Mouse (Mus musculus): ENCODE results near the gene Isca2.

The Isca2 gene

GRCm38 (mm10) chr12:84771981-84772520 is 1.0 kb upstream of the Isca2 start:
- no peak for DNase-seq (ENCODE audit: low spot score in 2 of 2)

- no peak for DNase-seq (ENCODE audit: low spot score in 2 of 2)
Observed at GRCm38 (mm10) chr12:84773476-84773875, 425 bp downstream of the Isca2 start.

GRCm38 (mm10) chr12:84774376-84774775 is 1.3 kb downstream of the Isca2 start:
- no peak for DNase-seq (ENCODE audit: low spot score in 2 of 2)

- DNase-seq (ENCODE audit: low spot score in 2 of 2), result no peak
Observed at GRCm38 (mm10) chr12:84776229-84776628, 3.2 kb downstream of the Isca2 start.

- peak; percentile 84 to 85 for DNase-seq (ENCODE audit: low spot score in 2 of 2)
Observed at GRCm38 (mm10) chr12:84784604-84785381, 11.7 kb downstream of the Isca2 start.

GRCm38 (mm10) chr12:84786091-84786490 is 13.0 kb downstream of the Isca2 start:
- DNase-seq (ENCODE audit: low spot score in 2 of 2), result no peak

- no peak for DNase-seq (ENCODE audit: low spot score in 2 of 2)
Observed at GRCm38 (mm10) chr12:84790853-84791252, 17.8 kb downstream of the Isca2 start.

- DNase-seq (ENCODE audit: low spot score in 2 of 2), result no peak
Observed at GRCm38 (mm10) chr12:84792629-84793028, 19.6 kb downstream of the Isca2 start.

- DNase-seq (ENCODE audit: low spot score in 2 of 2), result no peak
Observed at GRCm38 (mm10) chr12:84794647-84795046, 21.6 kb downstream of the Isca2 start.

- no peak for DNase-seq (ENCODE audit: low spot score in 2 of 2)
Observed at GRCm38 (mm10) chr12:84799086-84799485, 26.0 kb downstream of the Isca2 start.

GRCm38 (mm10) chr12:84800419-84800818 is 27.4 kb downstream of the Isca2 start:
- no peak for DNase-seq (ENCODE audit: low spot score in 2 of 2)

- DNase-seq (ENCODE audit: low spot score in 2 of 2), result no peak
Observed at GRCm38 (mm10) chr12:84801532-84802110, 28.6 kb downstream of the Isca2 start.

GRCm38 (mm10) chr12:84802625-84803024 is 29.6 kb downstream of the Isca2 start:
- DNase-seq (ENCODE audit: low spot score in 2 of 2), result no peak

GRCm38 (mm10) chr12:84805228-84805842 is 32.3 kb downstream of the Isca2 start:
- no peak for DNase-seq (ENCODE audit: low spot score in 2 of 2)

GRCm38 (mm10) chr12:84806010-84806409 is 33.0 kb downstream of the Isca2 start:
- DNase-seq (ENCODE audit: low spot score in 2 of 2), result no peak

- DNase-seq (ENCODE audit: low spot score in 2 of 2), result no peak
Observed at GRCm38 (mm10) chr12:84806726-84807125, 33.7 kb downstream of the Isca2 start.

- DNase-seq (ENCODE audit: low spot score in 2 of 2), result no peak
Observed at GRCm38 (mm10) chr12:84807351-84807750, 34.3 kb downstream of the Isca2 start.

GRCm38 (mm10) chr12:84809033-84809432 is 36.0 kb downstream of the Isca2 start:
- no peak for DNase-seq (ENCODE audit: low spot score in 2 of 2)

GRCm38 (mm10) chr12:84810810-84811209 is 37.8 kb downstream of the Isca2 start:
- no peak for DNase-seq (ENCODE audit: low spot score in 2 of 2)

- DNase-seq (ENCODE audit: low spot score in 2 of 2), result no peak
Observed at GRCm38 (mm10) chr12:84811510-84811909, 38.5 kb downstream of the Isca2 start.

- DNase-seq (ENCODE audit: low spot score in 2 of 2), result no peak
Observed at GRCm38 (mm10) chr12:84812004-84812403, 39.0 kb downstream of the Isca2 start.

- DNase-seq (ENCODE audit: low spot score in 2 of 2), result no peak
Observed at GRCm38 (mm10) chr12:84813773-84814172, 40.7 kb downstream of the Isca2 start.
